Mouse (Mus musculus) cerebellum, postnatal 14 days (tissue): Measurements from ENCODE around the gene Fastkd2.

Experiments used
- DNase-seq, 2 experiments: peaks; one replicate each; pipeline ENCODE4 v3.0.0; 2021; ENCODE audit warnings: mixed read lengths in 2 of 2

Fastkd2 gene

DNA sequence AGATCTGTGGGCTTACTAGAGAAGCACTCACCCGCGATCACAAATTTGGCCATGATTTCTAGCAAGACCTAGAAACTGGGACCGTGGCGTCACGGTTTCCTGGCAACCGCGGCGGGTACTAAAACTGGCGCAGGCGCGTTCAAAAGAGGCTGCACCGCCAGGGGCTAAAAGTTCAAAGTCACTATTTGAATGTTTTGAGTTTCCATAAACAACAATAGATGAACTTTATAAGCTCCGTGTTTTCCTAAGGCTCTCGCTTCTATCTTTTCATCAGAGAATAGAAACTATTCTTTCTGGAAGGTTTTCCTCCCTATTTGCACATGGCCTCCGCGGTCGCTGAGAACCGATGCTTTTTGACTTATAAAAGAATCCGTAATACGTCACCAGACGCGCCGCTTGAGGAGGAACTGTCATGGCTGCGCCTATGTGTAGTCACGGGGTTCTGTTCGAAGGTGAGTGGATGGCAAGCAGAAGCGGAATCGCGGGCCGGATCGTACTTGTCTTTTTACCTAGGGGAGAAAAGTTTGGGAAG, at the start of gene Fastkd2, which contains the start of gene Mdh1b:
TSS of gene Fastkd2 (plus strand) at position 375 of the 532 bp plus-strand sequence.
TSS of gene Mdh1b (minus strand) at position 79 of the 532 bp plus-strand sequence.
- peak; percentile 90 to 94 for DNase-seq

DNA sequence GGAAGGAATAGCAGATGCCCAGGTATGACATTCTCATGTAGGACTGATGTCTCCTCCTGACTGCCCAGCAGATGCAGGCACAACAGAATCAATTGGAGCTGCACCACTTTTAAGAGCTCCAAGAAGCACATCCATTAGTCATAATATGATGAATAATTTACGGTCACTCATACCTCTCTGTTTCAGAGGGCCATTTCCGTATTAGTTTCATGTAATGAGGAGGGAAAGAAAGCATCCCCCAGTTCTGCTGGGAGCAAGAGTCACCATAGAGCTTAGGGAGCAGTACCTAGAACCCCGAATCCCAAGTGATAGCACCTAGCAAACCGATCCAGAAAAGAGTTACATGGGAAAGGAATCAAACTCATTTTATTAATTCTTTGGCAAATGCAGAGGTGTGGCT, 43.6 kb upstream of the Fastkd2 start, which contains the start of gene Dytn:
TSS of gene Dytn (minus strand) at position 101 of the 400 bp plus-strand sequence.
- no peak for DNase-seq

DNA sequence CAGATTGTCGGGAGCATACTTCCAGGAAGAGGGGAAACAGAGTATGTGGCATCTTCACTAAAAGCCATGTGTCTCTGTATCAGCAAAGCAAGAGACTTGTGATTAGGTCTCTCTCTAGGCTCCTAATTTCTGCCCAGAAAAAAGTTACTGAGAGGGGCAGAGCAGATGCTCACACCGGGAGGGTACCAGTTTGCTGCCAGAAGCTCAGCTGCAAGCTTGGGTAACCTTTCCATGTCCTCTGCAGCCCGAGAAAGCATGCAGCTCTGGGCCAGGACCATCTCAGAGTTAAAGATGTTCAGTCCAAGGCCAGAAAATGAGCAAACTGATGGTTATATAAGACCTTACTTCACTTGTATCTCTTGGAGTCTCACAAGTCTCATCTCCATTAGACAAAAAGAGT, 33.6 kb upstream of the Fastkd2 start:
- DNase-seq = peak; percentile 33 to 64

DNA sequence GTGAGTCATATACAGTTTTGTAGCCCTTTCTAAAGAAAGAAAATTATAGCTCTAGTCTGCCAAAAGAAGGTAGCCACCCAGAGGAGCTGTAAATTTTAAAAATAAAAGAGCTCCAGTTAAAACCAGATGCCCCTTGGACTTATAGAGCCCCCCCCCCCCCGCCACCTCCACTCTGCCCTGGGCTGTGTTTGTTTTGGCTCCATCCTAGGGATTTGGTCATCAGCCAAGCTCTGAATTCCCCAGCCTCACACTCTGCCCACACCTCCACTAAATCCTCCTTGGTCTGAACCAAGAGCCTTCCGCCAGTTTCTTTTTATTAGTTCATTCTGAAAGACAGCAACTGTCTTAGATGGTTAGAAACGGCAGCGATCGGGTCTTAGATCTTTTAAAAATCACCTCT, 24.7 kb upstream of the Fastkd2 start:
- DNase-seq = no peak

DNA sequence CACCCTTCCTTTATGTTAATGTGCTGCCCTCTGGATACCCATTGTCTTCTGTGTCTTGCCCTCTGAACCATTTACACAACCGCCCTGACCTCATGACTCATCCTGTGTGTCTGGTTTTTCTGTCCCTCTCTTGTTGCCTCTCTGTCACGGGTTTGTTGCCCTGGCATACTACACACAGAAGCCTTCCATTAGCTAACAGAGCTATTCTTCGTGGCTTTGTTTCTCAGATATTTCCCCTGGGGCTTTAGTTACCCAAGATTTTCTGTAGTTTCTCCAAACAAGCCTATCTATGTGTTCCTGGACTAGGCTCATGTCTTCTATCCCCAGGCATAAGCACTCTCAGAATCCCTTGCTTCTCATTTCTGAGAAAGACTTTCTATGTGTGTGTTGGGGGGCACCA, 21.5 kb upstream of the Fastkd2 start:
- DNase-seq = no peak

DNA sequence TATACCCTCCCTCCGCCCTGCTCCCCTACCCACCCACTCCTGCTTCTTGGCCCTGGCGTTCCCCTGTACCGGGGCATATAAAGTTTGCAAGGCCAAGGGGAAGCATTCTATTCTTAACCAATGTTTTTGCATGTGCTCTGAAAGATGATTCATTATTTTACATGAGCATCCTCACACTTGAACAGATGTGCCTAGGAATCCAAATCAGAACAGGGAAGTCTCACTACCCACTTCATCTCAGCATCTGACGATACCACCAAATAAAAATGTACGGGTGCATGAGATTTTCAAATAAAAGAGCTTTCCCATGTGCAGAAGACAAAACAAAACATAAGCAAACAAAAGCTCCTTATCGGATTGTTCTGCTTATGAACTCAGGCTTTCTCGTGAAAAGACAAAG, 10.3 kb upstream of the Fastkd2 start:
- DNase-seq = no peak

DNA sequence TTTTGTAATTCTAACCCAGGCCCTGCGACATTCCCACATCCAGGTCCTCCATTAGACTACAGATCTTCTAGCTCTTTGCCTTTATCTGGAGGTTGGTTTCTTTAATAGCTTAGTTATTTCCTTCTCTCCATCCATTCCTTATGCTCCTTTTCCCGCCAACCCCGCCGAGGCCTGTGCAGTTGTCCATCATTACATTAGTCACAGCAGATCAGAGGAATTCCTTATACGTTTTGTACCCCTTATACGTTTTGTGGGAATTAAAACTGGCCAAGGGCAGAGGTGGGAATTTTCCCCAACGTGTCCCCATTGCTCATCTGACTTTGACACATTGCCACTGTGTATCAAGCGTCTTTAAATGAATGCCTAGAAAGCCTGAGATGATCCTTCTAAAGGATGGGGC, 618 bp upstream of the Fastkd2 start:
- DNase-seq = peak in 1 of 2 experiments; percentile 17

DNA sequence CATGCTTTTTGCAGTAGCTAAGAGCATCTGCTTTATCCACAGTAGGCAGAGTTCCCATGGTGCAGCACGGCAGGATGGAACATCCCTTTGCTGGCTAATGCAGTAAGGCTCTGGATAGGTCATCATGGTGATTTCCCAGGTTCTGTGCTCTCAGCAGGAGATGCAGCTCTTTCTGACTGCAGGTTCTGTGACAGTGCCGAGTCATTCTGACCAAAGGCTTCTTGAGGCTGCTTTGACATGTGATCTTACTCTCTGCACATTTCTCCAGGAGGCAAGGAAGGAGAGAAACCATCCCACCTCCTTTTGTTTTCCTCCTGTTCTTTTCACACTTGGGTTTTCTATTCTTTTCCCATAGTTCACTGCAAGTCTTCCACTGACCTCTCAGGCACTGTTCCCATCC, 25.6 kb downstream of the Fastkd2 start:
- no peak for DNase-seq

DNA sequence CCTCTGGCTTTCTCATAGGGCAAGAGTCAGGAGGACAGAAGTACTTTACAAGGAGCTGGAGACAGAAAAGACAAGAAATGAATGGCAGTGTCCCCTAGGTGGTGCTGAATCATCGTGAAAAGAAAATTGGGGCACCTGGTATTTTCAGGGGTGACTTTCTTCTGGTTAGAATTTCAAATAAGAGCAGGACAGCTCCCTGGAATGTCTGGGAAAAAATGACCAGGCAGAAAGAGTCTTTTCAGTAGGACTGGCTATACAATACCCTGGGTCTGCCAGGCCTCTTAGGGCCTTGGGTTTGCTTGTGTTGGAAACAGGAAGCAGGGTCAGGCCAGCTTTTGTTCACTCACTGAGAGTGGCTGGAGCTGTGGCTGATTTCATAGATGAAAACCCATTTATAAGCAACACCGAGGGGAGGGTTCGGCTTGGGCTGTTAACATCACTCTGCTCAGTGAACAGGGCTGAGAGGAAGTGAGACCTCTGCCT, 32.8 kb downstream of the Fastkd2 start:
- peak; percentile 67 to 75 for DNase-seq

DNA sequence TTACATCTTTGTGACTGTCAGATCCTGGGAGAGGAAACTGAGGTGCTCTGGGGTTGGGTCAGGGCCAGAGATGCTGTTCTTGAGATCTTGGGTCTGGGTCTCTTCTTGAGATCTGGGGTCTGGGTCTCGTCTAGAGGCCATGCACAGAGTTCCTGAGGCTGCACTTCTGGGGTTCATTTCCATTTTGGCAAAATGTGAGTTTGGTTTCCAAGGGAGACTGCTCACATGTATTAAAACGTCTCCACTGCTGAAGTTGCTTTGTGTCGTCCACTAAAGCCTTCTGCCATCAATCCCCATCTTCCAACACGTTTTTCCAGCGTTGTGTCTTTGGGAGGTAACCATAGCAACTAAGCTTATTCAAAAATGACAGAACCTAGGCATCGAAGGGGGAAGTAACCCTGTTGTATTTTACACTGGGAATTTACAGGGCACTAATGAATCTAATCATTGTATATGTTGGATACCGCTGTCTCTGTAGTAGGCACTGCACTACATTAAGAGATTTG, 33.5 kb downstream of the Fastkd2 start:
- DNase-seq = peak in 1 of 2 experiments; percentile 18

DNA sequence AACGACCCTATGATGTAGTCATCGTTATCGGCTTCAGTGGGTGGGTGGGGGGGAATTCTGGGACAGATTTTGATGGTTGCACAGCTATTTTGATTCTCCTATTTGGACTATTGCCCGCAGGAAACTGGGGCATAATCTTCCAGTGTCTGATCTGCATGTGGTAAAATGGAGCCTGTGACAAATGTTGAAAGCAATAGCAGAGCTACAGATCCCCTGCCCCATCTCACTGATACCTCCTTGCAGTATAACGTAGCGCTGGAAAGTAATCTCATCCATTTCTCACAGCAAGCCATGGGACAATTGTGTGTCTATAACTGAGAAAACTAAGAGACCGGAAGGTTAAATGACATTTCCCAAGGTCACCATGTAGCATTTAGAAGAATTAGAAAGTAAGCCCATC, 34.0 kb downstream of the Fastkd2 start:
- no peak for DNase-seq

DNA sequence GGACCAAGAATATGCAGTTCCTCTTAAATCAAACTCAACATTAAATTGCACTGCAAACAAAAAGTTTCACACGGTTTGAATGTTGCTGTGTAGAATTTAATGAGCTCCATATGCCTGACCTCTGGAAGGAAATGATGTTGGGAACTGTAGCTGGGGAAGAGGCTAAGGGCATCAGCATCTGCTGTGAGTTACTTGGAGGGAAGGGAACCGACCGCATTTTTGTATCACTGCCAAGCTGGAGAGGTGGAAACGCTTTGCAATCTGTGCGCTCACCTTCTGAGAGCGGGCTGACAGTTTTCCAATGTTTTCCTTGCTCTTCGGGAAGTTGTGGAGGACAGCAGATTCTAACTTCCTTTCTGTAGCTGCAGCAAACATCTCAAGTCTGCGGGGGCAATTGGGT, 37.7 kb downstream of the Fastkd2 start:
- DNase-seq = peak; percentile 33 to 47

DNA sequence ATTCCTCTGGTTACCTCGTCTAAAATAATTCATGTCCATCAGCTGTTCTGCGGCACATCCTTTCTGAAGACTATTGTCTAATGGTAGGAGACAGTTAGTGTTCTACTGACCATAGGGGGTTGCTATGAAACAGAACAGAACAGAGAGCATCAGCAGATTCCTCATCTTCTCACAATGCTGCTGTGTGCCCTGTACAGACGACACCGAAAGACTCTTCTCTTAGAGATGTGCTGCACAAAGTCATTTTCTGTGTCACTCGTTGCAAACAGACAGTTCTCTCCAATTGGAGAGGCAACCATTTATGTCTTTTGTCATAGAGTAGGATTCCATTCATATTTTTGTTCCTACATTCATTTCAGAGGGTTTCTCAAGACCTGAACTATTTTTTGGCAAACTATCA, 38.8 kb downstream of the Fastkd2 start, which contains the start of gene 4933402D24Rik:
TSS of gene 4933402D24Rik (minus strand) at position 101 of the 400 bp plus-strand sequence.
- DNase-seq = no peak

DNA sequence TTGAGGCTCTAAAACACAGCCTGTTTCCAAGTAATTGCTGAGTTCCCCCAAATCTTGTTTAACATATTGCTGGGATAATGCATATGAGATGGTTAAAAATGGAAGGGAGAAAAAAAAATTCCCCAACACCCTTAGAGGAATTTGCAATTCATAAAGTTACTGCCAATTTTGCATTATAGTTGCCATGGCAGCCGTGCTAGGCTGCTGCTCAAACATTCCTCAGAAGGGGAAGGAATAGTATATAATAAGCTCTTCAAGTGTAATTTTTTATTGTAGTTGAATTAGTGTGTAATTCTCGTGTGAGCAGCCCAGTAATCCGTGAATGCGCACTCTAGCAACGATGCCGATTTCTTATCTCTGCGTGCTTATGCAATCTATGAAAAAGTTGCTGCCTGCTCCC, 39.9 kb downstream of the Fastkd2 start:
- no peak for DNase-seq

DNA sequence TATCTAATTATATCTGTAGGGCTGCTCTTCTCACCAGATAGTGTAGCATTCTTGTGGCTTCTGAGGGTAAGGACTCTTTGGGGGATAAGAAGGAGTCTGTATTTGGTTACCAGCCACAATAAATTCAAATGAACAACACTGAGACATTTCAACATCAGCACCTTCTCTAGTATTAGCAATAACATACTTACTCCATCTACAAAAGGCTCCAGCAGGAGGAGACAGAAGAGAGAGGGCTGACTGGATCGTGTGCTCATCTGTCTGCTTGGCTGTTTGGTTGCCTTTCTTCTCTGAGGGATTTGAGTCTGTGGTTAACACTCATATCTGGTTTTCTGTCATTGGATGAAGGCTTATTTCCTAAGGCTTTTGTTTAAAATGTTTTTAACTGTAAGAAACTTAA, 46.0 kb downstream of the Fastkd2 start:
- DNase-seq = no peak

DNA sequence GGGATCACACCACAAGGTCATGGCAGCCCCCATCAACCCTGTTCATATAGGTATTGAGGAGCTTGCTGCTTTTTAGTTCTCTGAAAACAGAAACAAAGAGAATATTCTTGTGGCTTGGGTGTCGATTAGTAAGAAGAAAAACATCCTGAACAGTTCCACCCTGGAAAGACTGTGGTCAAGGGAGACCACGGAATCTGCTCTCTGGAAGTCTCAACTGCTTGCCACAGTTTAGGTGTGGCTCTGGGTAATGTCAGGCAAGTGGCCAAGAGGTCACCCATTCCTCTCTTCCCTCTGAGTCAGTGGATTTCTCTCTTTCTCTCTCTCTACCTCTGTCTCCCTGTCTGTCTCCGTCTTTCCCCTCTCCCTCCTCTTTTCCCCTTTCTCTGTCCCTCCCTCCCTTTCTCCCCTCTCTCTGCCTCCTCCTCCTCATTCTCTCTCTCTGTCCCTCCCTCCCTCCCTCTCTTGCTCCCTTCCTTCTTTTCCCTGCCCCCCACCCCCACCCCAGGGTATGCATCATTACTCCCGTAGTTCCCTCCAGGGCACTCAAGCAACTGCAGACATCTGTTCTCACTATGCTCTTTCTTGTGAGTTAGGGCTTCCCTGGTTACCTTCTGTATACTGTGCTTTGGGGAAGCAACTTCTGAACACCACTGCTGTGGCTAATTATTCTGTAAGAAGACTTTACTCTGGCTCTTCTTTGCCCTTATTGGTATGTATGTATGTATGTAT, 46.7 kb downstream of the Fastkd2 start:
- DNase-seq = no peak

DNA sequence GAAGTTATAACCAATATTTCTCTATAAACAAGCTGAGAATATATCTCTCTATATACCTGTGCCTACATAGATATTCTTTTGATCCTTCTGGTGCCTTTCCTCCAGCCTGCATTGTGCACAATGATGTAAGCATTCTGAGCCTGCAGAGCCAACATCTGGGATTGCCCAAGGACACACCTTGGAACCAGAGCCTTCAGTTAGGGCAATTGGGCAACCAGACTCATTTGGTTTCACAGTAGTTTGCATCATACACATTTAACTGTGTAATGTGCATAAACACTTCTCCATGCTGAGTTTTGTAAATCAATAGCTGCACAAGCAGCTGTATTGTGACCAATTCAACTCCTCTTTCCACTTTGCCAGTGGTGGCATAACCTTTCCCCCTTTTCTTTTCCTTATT, 63.9 kb downstream of the Fastkd2 start:
- no peak for DNase-seq
